Mouse (Mus musculus): ENCODE measurements around the gene Wwtr1. TPM values are rescaled to one million over a fixed set of nuclear protein-coding genes. Genes with fewer than 3 reads are reported as not detected.

The Wwtr1 gene
- total RNA-seq (2021), result 10 to 100 TPM; 18.2 to 21.6 TPM

- DNase-seq, result peak; percentile 74
- intact Hi-C loops (cut with DNase I), result no loop called here
These were observed at the start of gene Wwtr1 for GRCm38 (mm10) chr3:57575660-57576055. Gene Wwtr1, minus strand, starts transcription at chr3:57575910.

- intact Hi-C loops (cut with DNase I), result no loop called here
- DNase-seq, result peak; percentile 10
These were observed 44.0 kb upstream of the Wwtr1 start for GRCm38 (mm10) chr3:57619718-57620117.

- intact Hi-C loops (cut with DNase I), result no loop called here
- no peak for DNase-seq
These were observed 39.9 kb upstream of the Wwtr1 start for GRCm38 (mm10) chr3:57615652-57616051.

- DNase-seq, result no peak
- intact Hi-C loops (cut with DNase I), result no loop called here
These were observed 36.8 kb upstream of the Wwtr1 start for GRCm38 (mm10) chr3:57612430-57612997.

- intact Hi-C loops (cut with DNase I), result no loop called here
- DNase-seq, result no peak
These were observed 36.1 kb upstream of the Wwtr1 start for GRCm38 (mm10) chr3:57611776-57612175.

- intact Hi-C loops (cut with DNase I), result no loop called here
- no peak for DNase-seq
These were observed 28.9 kb upstream of the Wwtr1 start for GRCm38 (mm10) chr3:57604618-57605015.

GRCm38 (mm10) chr3:57603891-57604617 lies 28.3 kb upstream of the Wwtr1 start:
- intact Hi-C loops (cut with DNase I), result no loop called here
- DNase-seq, result no peak

- no peak for DNase-seq
- intact Hi-C loops (cut with DNase I), result no loop called here
These were observed 26.9 kb upstream of the Wwtr1 start for GRCm38 (mm10) chr3:57602610-57603009.

- no peak for DNase-seq
- intact Hi-C loops (cut with DNase I), result no loop called here
These were observed 20.9 kb upstream of the Wwtr1 start for GRCm38 (mm10) chr3:57596566-57596965.

- no peak for DNase-seq
- intact Hi-C loops (cut with DNase I), result no loop called here
These were observed 19.8 kb upstream of the Wwtr1 start for GRCm38 (mm10) chr3:57595506-57595905.

GRCm38 (mm10) chr3:57585967-57586366 lies 10.3 kb upstream of the Wwtr1 start:
- intact Hi-C loops (cut with DNase I), result no loop called here
- DNase-seq, result no peak

- no peak for DNase-seq
- intact Hi-C loops (cut with DNase I), result no loop called here
These were observed 7.8 kb upstream of the Wwtr1 start for GRCm38 (mm10) chr3:57583533-57583932.

- no peak for DNase-seq
- intact Hi-C loops (cut with DNase I), result no loop called here
These were observed 4.9 kb upstream of the Wwtr1 start for GRCm38 (mm10) chr3:57580426-57581195.

GRCm38 (mm10) chr3:57576056-57576824 lies 530 bp upstream of the Wwtr1 start:
- intact Hi-C loops (cut with DNase I), result no loop called here
- peak; percentile 45 for DNase-seq

GRCm38 (mm10) chr3:57574885-57575659 lies 638 bp downstream of the Wwtr1 start:
- intact Hi-C loops (cut with DNase I), result no loop called here
- DNase-seq, result peak; percentile 29

- intact Hi-C loops (cut with DNase I), result no loop called here
These were observed 1.7 kb downstream of the Wwtr1 start for GRCm38 (mm10) chr3:57573898-57574570.

GRCm38 (mm10) chr3:57572331-57572975 lies 3.3 kb downstream of the Wwtr1 start:
- intact Hi-C loops (cut with DNase I), result no loop called here
- DNase-seq, result no peak

More at GRCm38 (mm10) chr3:57573898-57574570, 1.7 kb downstream of the Wwtr1 start:
- DNase-seq, result no peak

- intact Hi-C loops (cut with DNase I), result no loop called here
- no peak for DNase-seq
These were observed 9.1 kb downstream of the Wwtr1 start for GRCm38 (mm10) chr3:57566655-57567054.

- no peak for DNase-seq
- intact Hi-C loops (cut with DNase I), result no loop called here
These were observed 12.1 kb downstream of the Wwtr1 start for GRCm38 (mm10) chr3:57563627-57564026.

Data from left cerebral cortex, postnatal 4 days (tissue).